Mouse (Mus musculus) embryonic facial prominence, embryonic 14.5 days (tissue): Measurements from ENCODE around the gene Pold1. TPM values are rescaled to one million over a fixed set of nuclear protein-coding genes. Genes with fewer than 3 reads are reported as not detected.

Experiments used
- ATAC-seq: fragments of 200-750 bp; cut with Nextera tagmentation; 2 replicates; pipeline ENCODE4 v1.8.0; 2017; ENCODE audit warnings: low read depth, moderate number of reproducible peaks, moderate TSS enrichment
- DNase-seq: peaks from one replicate; pipeline ENCODE4 v3.0.0-alpha.2; 2015; ENCODE audit warnings: low spot score
- H3K27ac ChIP-seq: fragments of 300-500 bp; sonication (generic); replicated peaks from 2 replicates; pipeline ENCODE4 v1.5.1; 2014; ENCODE audit warnings: low read depth, mild to moderate bottlenecking, low read length, moderate library complexity
- H3K27me3 ChIP-seq: fragments of 300-500 bp; sonication (generic); replicated peaks from 2 replicates; pipeline ENCODE4 v1.6.1; 2014; ENCODE audit warnings: low read length; ENCODE audit not compliant: control insufficient read depth, insufficient read depth
- H3K36me3 ChIP-seq: fragments of 300-500 bp; sonication (generic); 2 replicates; pipeline ENCODE4 v1.6.1; 2014; ENCODE audit warnings: low read length, mixed read lengths; ENCODE audit not compliant: control insufficient read depth, insufficient read depth
- H3K4me1 ChIP-seq: fragments of 300-500 bp; sonication (generic); 2 replicates; pipeline ENCODE4 v1.6.1; 2014; ENCODE audit warnings: antibody characterized with exemption, low read length; ENCODE audit not compliant: control insufficient read depth, insufficient read depth
- H3K4me2 ChIP-seq: fragments of 300-500 bp; sonication (generic); 2 replicates; pipeline ENCODE4 v1.6.1; 2014; ENCODE audit warnings: low read depth, mild to moderate bottlenecking, low read length, moderate library complexity, mixed read lengths
- H3K4me3 ChIP-seq: fragments of 300-500 bp; sonication (generic); 2 replicates; pipeline ENCODE4 v1.5.1; 2014; ENCODE audit warnings: low read depth, mild to moderate bottlenecking, low read length
- H3K9ac ChIP-seq: fragments of 300-500 bp; sonication (generic); 2 replicates; pipeline ENCODE4 v1.6.1; 2014; ENCODE audit warnings: low read depth, mild to moderate bottlenecking, low read length, moderate library complexity, mixed read lengths
- H3K9me3 ChIP-seq: fragments of 300-500 bp; sonication (generic); 2 replicates; pipeline ENCODE4 v1.6.1; 2016; ENCODE audit warnings: low read length; ENCODE audit not compliant: control insufficient read depth
- WGBS: fragments of 180-500 bp; shearing (Covaris S2); extraction: QIAGEN DNeasy Blood & Tissue Kit; methylation state at CpG from one replicate; pipeline ENCODE4 v1.1.7; 2014; 5-methylcytosine and 5-hydroxymethylcytosine counted together
- polyA plus RNA-seq: library from polyadenylated mRNA; unstranded; fragments of >200 nt; fragmentation: Nextera tagmentation; extraction: Ambion mirVana; gene quantifications from 2 replicates; pipeline ENCODE4 v1.2.1, GENCODE M21; 2014

Gene Pold1
- polyA plus RNA-seq, 1 experiment from 2014 or later = 57.9 TPM

GRCm38 (mm10) chr7:44591348-44592116, 42.9 kb upstream of the Pold1 start:
- H3K27ac ChIP-seq = no peak overlapping the region
- peaks cover 61% of the 10 kb centered on the region for H3K27me3 ChIP-seq
- H3K9ac ChIP-seq = peak overlapping the region; percentile 61
- no peak for DNase-seq
- peaks cover 27% of the 10 kb centered on the region for H3K4me1 ChIP-seq
- WGBS = 1% methylated on average over 21 of the region's 60 CpGs
- no peak for ATAC-seq
- no peaks in the 10 kb centered on the region for H3K36me3 ChIP-seq
- no peaks in the 10 kb centered on the region for H3K9me3 ChIP-seq
- peak overlapping the region; percentile 98 for H3K4me2 ChIP-seq
- peak overlapping the region; percentile 62 for H3K4me3 ChIP-seq

- no peaks in the 10 kb centered on the region for H3K36me3 ChIP-seq
- under 1% methylated on average over 55 of the region's 80 CpGs for WGBS
- H3K4me3 ChIP-seq = peak within 1 kb of the TSS; percentile 62
- peak; percentile 97 for DNase-seq
- H3K4me2 ChIP-seq = peak within 1 kb of the TSS; percentile 98
- peak within 1 kb of the TSS; percentile 61 for H3K9ac ChIP-seq
- ATAC-seq = peak; percentile 95
- H3K27ac ChIP-seq = no peak within 1 kb of the TSS
- peaks cover 69% of the 10 kb centered on the region for H3K27me3 ChIP-seq
- H3K9me3 ChIP-seq = no peaks in the 10 kb centered on the region
- H3K4me1 ChIP-seq = peaks cover 27% of the 10 kb centered on the region
Observed at GRCm38 (mm10) chr7:44590402-44591347, 42.0 kb upstream of the Pold1 start, which contains the start of gene Kcnc3. Gene Kcnc3, plus strand, starts transcription at chr7:44590664.

- no peak overlapping the region for H3K27ac ChIP-seq
- peaks cover 27% of the 10 kb centered on the region for H3K4me1 ChIP-seq
- no peak overlapping the region; the same call in 1 of the 2 replicates for H3K9ac ChIP-seq
- H3K36me3 ChIP-seq = no peaks in the 10 kb centered on the region
- DNase-seq (no peak), ATAC-seq (no peak)
- H3K9me3 ChIP-seq = no peaks in the 10 kb centered on the region
- peaks cover 70% of the 10 kb centered on the region for H3K27me3 ChIP-seq
- H3K4me2 ChIP-seq = peak overlapping the region; percentile 98
- WGBS = 4% methylated on average over 13 of the region's 13 CpGs
- H3K4me3 ChIP-seq = peak overlapping the region; percentile 62
Observed at GRCm38 (mm10) chr7:44589946-44590345, 41.3 kb upstream of the Pold1 start.

- H3K27ac ChIP-seq = no peak overlapping the region
- peak; percentile 42 for ATAC-seq
- peak overlapping the region; percentile 53 for H3K9ac ChIP-seq
- H3K4me2 ChIP-seq = peak overlapping the region; percentile 98
- peaks cover 26% of the 10 kb centered on the region for H3K4me1 ChIP-seq
- DNase-seq = peak; percentile 88
- no peaks in the 10 kb centered on the region for H3K9me3 ChIP-seq
- no peaks in the 10 kb centered on the region for H3K36me3 ChIP-seq
- peaks cover 70% of the 10 kb centered on the region for H3K27me3 ChIP-seq
- 2% methylated on average over 19 of the region's 33 CpGs for WGBS
- peak overlapping the region; percentile 62 for H3K4me3 ChIP-seq
Observed at GRCm38 (mm10) chr7:44589149-44589548, 40.5 kb upstream of the Pold1 start.

- Histone ChIP-seq H3K4me2 (peak overlapping the region; percentile 98), H3K9ac (peak overlapping the region; percentile 53), H3K4me1 (peaks cover 18% of the 10 kb centered on the region), H3K36me3 (no peaks in the 10 kb centered on the region), H3K27ac (no peak overlapping the region), H3K9me3 (no peaks in the 10 kb centered on the region), H3K27me3 (peaks cover 66% of the 10 kb centered on the region), H3K4me3 (peak overlapping the region; percentile 62)
- ATAC-seq (no peak), DNase-seq (no peak)
- 10% methylated on average over 12 of the region's 12 CpGs for WGBS
Observed at GRCm38 (mm10) chr7:44588338-44588737, 39.7 kb upstream of the Pold1 start.

- ATAC-seq = no peak
Observed at GRCm38 (mm10) chr7:44587676-44588075, 39.0 kb upstream of the Pold1 start.

GRCm38 (mm10) chr7:44586930-44587329, 38.3 kb upstream of the Pold1 start:
- peak overlapping the region; percentile 63 for H3K4me2 ChIP-seq
- peaks cover 52% of the 10 kb centered on the region for H3K27me3 ChIP-seq
- no peaks in the 10 kb centered on the region for H3K36me3 ChIP-seq
- H3K9ac ChIP-seq = peak overlapping the region; percentile 43
- peaks cover 16% of the 10 kb centered on the region for H3K4me1 ChIP-seq
- ATAC-seq (peak; percentile 42; the same call in 1 of the 2 replicates), DNase-seq (peak; percentile 86)
- peak overlapping the region; percentile 33 for H3K4me3 ChIP-seq
- no peak overlapping the region for H3K27ac ChIP-seq
- no peaks in the 10 kb centered on the region for H3K9me3 ChIP-seq
- 2% methylated on average over 18 of the region's 18 CpGs for WGBS

More at GRCm38 (mm10) chr7:44587676-44588075, 39.0 kb upstream of the Pold1 start:
- Histone ChIP-seq H3K9me3 (no peaks in the 10 kb centered on the region), H3K36me3 (no peaks in the 10 kb centered on the region), H3K4me3 (no peak overlapping the region), H3K27ac (no peak overlapping the region), H3K27me3 (peaks cover 59% of the 10 kb centered on the region), H3K4me2 (0 out of 2 replicates have a peak overlapping the region, but pooled peaks have one; percentile 98), H3K9ac (no peak overlapping the region), H3K4me1 (peaks cover 16% of the 10 kb centered on the region)
- WGBS = 33% methylated on average over 6 of the region's 6 CpGs
- no peak for DNase-seq

GRCm38 (mm10) chr7:44586518-44586917, 37.9 kb upstream of the Pold1 start:
- Histone ChIP-seq H3K27me3 (peaks cover 47% of the 10 kb centered on the region), H3K4me2 (peak overlapping the region; percentile 63), H3K9ac (peak overlapping the region; percentile 51), H3K4me3 (peak overlapping the region; percentile 33), H3K4me1 (peaks cover 15% of the 10 kb centered on the region), H3K36me3 (no peaks in the 10 kb centered on the region), H3K9me3 (no peaks in the 10 kb centered on the region), H3K27ac (no peak overlapping the region)
- ATAC-seq = no peak
- peak; percentile 48 for DNase-seq
- WGBS = 13% methylated on average over 19 of the region's 19 CpGs
